Mouse (Mus musculus): ENCODE results near the gene Mob3b.
A peak's percentile ranks its signal among the peaks of the same experiment; 100 is the strongest.

The Mob3b gene

DNA sequence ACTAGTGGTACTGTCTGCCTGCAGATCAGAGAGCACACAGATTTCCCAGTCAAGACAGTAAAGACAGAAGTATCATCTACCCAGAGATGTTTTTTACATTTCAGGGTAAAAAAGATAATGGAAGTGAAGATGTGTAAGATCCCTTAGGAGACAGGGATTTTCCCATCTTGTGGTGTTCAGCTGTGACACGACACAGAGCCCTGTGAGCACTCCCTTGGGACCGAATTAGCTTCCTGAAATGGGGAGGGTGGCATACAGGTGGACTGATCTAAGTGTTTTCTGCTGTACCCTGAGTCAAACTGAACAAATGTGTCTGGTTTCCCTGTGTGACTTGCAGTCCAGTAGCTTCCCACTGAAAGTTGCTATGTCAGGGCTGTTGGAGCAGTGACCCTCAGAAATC lies 42.3 kb downstream of the Mob3b start:
- no peak for DNase-seq (ENCODE audit: low spot score in 2 of 2)

DNA sequence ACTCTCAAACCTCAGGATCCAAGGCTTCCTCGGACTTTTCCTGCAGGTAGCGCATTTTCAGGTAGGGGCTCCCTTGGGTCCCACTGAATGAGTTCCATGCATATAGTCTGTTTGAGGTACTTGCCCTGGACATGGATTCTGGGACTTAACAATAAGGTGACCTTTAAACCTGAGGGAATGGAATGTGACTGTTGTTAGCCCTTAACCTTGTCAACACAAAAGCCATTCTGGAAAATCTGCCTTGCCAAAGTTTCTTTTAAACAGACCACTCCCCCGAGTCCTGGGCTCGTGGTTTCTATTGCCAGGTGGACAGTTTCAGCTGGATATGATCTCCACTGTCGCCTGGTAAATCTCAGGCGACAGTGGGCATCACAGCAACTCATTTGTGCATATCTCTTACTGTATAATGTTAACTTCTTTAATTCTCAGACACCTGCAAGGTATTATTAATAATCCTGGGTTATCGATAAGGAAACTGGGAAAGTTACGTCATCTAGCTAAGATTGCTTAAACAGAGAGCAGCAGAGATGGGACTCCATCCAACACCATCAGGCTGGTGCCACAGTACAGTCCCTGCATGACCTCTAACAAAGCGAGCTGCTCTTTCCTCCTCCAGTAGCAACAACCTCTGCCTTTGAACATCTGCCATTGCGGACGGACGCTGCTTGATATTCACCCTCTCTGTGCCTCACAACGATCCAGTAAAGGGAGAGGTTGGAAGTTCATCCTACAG lies 43.6 kb downstream of the Mob3b start:
- DNase-seq (ENCODE audit: low spot score in 2 of 2): no peak

DNA sequence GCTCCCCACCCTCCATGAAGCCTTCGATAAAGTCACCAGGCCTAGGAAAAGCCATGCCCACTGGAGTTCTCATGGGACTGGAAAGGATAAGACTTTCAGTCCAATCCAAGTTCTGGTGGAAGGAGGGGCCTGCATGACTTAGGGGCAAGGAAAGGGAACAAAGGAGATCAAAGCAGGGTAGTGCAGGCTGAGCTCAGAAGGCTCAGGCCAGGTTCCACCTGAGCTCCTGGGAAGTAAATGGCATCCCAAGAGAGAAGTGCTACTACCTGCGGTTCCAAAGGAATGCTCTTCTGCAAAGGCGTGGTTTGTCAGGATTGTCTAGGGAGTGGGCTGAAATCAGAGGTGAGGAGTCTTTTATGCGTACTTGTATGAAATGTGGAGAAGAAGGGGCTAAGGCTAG lies 44.8 kb downstream of the Mob3b start:
- DNase-seq (ENCODE audit: low spot score in 2 of 2): no peak

DNA sequence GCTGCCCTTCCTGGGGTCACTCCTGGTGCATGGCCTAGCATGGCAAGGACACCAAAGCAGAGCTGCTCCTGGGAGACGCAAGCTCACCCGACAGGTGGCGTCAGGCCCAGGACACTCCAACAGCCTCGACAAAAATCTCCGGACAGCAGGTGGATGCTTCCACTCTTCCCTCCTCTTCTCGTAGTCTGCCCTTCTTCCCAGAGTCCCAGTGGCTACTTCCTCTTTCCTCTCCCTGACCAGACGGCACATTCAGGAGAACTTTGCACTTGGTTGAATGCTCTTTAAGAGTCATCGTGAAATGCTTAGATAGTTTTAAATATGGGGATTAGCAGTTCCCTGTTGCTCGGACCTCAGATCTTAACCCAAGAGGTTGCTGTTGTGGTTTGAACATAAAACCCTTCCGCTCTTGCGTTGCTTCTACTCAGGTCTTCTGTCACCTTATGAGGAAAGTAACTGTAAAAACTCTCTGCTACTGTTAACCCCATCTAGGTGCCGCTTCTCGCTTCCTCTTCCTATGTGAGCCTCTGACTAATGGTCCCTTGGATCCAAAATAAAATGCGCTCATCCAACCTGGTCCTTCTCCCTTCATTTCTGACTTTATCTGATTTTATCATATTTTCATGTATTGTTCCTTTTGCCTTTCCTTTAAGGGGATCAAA lies 52.0 kb downstream of the Mob3b start:
- DNase-seq (ENCODE audit: low spot score in 2 of 2): no peak

DNA sequence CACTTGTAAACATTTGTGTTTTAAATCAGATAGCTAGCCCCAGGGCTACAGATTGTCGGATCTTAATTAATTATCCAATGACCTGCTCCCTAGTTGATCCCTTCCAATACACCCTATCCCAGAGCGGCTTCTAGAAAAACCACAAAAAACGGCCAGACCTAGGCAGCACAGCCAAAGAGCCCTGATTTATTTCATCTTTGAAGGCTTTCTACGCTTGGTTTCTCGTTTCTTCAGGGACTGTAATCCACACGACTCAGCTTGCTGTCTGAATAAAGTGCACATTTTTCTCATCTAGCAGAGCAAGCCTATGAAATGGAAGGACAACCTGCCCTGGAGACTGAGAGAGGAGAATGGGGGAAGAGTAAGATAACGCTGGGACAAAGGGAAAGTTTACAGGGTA lies 56.1 kb downstream of the Mob3b start:
- no peak for DNase-seq (ENCODE audit: low spot score in 2 of 2)

DNA sequence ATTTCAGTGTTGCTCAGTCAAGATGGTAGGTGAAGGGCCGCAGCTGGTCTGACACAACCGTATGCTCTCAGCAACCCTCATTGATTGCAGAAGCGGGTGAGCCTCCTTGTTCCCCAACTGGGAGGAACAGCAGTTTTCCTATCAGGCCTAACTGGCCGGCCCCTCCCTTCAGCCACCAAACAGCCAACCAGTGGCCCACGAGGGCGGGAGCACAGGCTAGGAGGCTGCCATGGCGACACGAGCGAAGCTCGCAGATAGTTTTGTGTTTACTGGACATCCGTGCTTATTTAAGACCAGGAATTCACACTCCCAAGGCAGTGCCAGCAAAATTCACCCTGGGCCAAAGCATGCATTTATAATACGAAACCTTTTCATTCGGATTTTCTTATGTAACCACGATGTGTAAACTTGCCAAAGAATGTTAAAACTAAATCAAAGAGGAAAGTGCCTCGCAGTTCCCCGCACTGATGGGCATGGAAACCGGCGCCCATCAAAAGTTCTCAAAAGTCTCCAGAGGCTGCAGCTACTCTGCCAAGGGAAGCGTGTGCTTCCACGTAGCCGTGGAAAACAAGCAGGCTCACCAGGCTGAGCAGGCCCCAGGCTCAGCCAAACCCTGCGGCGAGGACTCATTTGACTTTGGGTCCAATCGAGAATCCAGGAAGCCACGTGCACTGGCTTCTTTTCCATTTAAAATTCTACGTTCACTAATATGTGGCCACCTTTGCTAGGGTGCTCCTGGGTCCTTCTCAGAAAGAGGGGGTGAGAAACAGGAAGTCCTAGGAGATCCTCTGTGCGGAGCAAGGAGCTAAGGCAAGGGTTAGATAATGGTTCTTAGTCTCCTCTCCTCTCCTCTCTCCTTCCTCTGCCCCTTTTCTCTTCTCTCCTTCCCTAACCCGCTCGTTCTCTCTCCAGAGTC lies 57.2 kb downstream of the Mob3b start:
- DNase-seq (ENCODE audit: low spot score in 2 of 2): peak; percentile 61 to 63

DNA sequence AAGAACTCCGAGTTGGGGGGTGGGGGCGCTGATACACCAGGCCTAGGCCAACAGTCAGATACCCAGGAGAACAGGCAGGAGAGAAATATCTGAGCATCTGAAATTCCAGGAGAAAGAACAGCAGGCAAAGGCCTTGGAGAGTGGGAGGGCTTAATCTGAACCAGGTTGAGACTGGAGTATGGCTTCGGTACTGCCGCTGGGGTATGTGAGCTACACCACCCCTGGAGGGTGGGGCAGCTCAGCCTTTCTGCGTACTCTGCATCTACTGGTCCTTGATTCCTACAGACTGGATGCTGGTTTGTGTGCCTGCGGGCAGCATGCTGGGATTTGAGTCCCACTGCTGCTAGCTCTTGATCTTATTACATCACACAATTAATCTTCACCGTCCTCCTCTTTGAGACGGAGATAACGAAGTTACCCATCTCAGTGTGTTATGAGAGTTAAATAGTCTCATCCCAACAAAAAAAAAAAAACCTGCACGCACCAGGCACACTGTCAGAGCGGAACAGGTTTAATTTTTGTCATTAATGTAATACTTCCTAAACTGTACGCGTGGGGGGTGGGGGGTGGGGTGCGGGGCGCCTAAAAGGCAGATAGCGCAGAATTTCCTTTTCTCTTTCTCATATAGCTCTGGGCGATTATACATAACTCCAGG lies 57.9 kb downstream of the Mob3b start:
- DNase-seq (ENCODE audit: low spot score in 2 of 2): no peak

DNA sequence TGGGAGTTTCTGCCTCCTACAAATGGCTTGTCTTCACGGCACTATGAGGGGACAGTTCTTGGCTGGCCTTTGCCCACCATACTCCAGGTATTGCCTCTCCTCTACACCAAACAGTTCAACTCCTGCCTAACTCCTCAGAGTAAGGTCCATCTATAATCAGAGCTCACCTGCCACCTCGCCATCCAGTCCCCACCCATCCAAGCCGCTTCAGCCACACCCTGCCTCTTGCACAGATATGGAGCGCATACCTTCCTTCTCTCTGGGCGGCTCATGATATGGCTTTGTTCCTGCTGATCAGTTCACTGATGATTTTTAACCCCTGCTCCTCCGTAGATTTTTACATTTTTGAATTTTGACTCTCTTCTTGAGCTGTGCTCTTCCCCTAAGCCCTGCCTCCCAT lies 58.7 kb downstream of the Mob3b start:
- no peak for DNase-seq (ENCODE audit: low spot score in 2 of 2)

DNA sequence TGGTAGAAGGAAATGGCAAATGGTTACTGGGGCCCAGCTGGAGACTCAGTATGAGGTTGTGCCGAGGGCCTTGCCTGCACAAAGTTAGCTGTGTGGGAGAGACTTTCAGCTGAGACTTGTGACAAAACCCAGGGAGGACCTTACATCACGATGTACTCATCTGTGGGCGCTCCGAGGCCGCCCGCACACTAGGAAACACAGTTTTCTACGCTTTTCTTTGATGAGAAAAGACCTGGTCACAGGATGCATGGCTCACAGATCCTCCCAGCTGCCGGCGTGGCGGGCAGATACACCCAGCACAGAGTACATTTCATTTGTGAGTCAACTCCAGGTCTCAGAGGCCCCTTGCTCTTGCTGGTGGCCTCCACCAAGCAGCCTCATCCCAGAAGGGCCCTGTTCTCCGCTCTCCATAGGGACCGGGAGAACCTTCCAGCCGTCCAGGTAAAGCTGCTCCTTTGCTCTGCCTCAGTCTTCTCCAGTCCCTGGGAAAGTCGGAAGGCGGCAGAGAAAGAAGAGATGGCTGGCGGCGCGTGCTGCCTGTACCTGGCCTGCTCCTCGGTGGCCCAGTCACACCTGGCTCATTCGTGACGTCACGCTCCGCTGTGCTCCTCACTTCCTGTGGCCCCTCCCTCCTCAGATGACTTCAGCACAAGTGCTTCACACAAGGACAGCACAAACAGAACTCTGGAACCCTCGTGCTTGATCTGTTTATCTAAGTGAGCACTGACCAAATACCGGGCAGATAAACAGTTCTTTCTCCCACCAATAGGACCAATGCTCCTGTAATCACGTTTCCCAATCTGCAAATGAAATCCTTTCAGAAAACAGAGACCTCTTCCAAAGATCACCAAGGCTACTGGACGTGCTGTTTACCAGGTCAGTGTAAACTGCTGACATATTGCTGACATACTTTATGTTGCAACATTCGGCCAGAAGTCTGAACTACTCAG lies 60.8 kb downstream of the Mob3b start:
- DNase-seq (ENCODE audit: low spot score in 2 of 2): peak; percentile 76 to 81

DNA sequence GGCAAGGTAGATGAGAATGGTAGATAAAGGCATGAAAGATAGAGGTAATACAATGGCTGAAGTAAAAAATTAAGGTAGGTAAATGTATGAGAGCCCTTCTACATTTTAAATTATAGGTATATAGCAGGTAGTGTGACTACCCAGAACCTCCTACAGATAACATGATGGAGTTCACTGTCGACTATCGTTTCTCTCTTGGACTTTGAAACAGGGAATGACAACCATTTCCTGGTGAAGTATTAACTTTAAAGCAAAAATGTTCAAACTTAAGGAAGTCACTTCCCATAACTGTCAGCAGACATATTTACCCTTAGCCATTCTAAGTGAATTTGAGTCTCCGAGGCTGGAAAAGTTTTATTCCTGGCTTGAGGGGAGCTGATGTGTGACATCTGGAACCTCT lies 64.8 kb downstream of the Mob3b start:
- DNase-seq (ENCODE audit: low spot score in 2 of 2): no peak

DNA sequence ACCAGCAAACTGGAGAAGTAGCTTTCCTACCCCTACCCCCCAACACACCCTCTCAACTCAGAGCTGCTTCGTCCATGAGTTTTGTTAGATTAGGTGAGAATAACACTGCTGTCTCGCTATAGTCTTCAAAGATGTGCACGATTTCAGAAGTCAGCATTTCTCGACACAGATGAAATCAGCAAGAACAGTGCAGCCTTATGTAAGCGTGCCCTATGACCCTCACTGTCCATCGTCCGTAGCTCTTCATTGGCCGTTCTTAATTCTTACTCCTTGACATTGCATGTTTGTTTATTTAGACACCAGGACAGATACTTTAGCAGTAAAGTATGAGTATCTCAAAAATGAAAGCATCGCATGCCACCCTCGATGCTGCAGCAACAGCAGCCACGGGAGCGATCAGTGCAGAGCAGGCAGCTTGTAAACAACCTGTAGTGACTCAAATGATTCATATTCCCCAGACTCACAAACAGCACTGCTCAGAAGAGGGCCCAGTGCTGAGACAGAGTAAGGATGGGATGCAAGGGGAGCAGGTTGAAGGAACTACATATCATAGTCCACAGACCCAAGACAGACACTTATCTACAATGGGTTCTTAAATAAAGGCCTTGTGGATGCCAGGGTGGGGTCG lies 66.0 kb downstream of the Mob3b start:
- DNase-seq (ENCODE audit: low spot score in 2 of 2): no peak

DNA sequence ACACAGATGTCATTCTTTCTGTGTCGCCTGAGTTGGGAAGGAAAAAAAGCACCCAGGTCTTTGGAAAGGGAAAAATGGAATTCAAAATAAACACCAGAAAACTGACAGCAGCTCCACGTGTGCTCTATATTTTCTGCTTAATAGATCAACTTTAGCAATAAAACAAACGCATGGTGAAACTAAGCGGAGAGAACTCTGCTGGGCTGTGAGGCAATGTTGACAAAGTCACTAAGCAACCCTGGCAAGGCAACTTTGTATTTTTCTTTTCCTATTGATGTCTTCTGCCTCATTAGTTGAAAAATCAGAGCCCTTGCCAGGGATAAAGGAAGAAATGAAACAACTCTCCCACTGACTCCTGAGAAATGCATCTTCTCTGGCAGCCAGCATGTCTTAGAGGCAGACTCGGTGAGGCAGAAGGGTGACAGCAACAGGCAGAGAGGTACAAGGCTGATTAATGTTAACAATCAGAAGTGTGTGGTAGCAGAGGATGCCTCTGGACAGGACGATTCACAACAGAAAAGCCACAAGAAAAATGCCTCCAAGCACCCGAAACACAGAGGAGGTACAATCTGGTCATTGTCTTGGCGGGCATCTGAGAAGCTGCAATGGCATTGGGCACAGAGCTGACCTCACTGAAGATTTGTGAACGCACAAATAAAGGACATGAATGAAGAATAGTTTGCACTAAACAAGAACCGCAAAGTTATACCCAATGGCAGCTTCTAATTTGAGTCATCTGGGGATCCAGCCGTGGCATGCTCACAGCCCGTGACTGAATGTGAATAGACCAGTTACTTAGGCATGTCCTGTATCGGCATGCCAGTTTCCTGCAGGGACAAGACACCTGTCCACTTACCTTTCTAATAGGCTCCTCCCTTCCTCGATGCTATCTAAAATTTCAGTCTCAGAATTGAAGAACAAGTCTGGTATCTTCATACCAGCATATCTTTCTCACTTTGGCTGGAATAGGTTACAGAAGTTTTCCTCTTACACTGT lies 67.7 kb downstream of the Mob3b start:
- no peak for DNase-seq (ENCODE audit: low spot score in 2 of 2)

DNA sequence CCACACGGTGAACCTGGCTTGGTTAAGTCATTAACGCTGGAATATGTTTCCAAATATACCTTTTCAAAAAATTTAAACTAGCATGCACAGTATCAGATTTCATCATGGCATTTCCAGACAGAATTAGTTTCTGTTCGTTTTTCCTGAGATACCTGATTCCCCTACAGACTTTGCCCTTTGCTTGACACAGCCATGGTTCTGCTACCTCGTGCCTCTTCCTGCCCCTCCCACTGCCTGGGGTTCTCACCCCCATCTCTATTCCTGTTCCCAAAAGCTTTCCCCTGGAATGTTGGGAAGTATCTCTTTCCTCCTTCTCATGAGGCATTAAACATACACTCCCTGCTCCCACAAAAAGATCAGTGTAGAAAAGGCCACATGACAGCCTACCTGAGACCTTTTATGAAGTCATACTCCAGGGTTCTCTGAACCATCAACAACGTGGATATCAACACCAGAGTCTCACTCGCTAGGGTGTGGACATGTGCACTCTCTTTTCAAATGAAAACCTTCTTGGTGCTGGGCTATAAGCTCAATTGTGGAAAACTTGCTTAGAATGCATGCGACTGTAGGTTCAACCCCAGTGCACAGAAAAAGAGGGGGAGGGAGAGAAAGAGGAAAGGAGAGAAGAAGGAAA lies 71.1 kb downstream of the Mob3b start:
- DNase-seq (ENCODE audit: low spot score in 2 of 2): no peak

DNA sequence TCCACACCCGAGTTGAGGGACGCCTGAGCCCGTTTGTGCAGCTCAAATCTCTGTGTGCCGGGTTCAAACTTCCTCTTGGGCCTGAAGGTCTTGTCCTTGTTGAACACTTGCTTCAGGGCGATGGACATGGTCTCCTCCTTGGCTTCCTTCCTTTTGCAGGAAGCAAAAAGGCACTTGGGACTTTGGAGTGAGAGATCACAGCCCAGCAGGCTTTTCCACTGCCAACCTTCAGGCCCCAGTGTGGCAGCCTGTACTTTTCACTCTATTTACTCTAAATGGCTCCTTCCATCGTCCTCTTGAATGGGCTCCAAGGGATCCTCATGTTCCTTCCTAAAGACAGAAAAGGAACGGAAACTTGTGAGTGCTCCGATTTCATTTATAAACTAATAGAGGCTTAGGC lies 73.2 kb downstream of the Mob3b start:
- DNase-seq (ENCODE audit: low spot score in 2 of 2): no peak

DNA sequence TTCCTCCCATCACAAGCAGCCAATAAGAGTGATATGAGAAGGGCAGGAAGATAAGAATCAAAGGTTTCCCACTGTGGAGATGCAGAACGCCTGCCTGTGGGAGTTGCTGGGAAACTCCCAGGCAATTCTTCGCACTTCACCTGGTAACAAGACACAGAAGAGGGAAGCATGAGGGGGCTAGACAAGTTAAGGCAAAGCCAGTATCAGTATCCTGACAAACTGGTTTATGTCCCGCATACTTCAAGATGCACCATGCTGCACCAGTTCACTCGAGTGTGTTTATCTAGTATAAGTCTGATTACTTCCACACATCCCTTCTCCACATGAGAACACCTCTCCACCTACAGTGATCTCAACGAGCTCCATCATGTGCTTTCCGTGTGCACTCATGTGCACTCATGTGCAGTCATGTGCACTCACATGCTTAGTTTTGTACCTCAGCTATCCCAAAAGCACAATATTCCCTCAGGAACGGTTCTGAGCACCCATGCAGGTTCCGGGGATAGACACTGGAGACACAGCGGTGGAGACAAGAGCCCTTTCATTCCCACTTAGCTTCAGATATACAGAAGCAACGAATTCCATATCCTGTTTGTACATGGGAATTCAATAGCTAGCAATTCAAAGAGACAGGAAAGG lies 74.7 kb downstream of the Mob3b start:
- no peak for DNase-seq (ENCODE audit: low spot score in 2 of 2)

DNA sequence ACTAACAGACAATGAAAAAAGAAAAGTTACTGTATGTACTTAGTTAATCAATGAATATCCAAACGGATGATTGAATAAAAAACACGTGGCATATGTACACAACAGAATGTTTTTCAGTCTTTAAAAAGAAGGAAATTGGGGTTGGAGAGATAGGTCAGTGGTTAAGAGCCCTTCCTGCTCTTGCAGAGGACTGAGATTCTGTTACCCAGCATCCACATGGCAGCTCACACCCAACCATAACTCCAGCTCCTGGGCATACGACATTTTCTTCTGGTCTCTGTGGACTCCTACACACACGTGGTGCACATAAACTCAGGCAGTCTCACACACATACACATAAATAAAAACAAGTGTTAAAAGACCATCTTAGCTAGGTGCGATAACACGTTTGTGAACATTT lies 77.0 kb downstream of the Mob3b start:
- no peak for DNase-seq (ENCODE audit: low spot score in 2 of 2)

DNA sequence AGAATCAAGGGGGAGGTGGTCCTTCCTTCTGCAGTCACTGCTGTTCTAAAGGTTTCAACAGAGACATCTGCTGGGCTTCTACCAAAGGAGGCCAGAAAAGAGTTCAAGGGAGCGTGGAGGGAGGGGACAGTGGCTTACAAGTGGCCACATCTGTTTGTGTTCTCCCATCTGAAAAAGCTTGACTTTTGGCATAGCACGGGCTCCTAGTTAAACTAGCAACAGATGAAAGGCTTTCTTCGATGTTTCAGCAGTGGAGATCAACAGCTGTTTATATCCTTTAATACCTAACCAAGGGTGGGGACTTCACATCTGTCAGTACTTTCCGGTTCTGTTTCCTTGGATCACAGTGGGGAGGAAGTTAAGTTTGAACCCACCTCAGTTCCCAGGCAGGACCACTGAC lies 88.5 kb downstream of the Mob3b start:
- DNase-seq (ENCODE audit: low spot score in 2 of 2): no peak

DNA sequence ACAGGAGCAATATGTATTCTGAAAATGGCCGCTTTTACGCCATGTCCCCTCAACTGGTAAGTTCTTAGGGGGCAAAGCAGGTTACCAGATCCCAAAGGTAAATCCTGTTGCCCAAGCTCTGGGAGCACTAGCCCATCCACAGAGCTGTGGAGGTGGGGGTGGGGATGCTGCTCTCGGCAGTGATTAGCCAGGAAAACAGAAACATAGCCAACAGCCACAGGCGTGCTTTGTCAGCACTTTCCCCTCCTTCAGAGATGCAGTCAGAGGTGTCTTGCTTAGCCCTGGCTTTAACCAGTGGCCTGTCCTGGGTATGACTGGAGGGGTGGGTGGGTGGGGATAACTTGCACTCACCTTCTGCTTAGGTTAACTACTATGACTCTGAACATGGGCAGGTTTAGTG lies 91.1 kb downstream of the Mob3b start:
- DNase-seq (ENCODE audit: low spot score in 2 of 2): no peak

Measured in spleen, postnatal 36 days (tissue).